8 mouse cellular contexts compared by ENCODE assay signal in genomic region chr8:117256292-117256938, GRCm38 (mm10). TPM values are rescaled to one million over a fixed set of nuclear protein-coding genes. Genes with fewer than 3 reads are reported as not detected.
DNase-seq lines count a peak whose midpoint lies in the region; ATAC-seq and TF ChIP-seq lines count a peak whose summit lies in the region.

No protein-coding gene starts in this region.

- H3K9me3 ChIP-seq in embryonic facial prominence, embryonic 13.5 days, result no peaks in the 10 kb centered on the region
- H3K9me3 ChIP-seq in limb, embryonic 13.5 days, result no peaks in the 10 kb centered on the region
- no peaks in the 10 kb centered on the region for H3K9me3 ChIP-seq in midbrain, embryonic 15.5 days

- H3K27ac ChIP-seq in embryonic facial prominence, embryonic 13.5 days, result peak overlapping the region; percentile 91
- peak overlapping the region; percentile 88 for H3K27ac ChIP-seq in heart, adult 2 months
- peak overlapping the region; percentile 82 for H3K27ac ChIP-seq in limb, embryonic 13.5 days
- H3K27ac ChIP-seq in midbrain, embryonic 15.5 days, result peak overlapping the region; percentile 92

- peak overlapping the region; percentile 82 for H3K4me3 ChIP-seq in embryonic facial prominence, embryonic 13.5 days
- peak overlapping the region; percentile 88 for H3K4me3 ChIP-seq in heart, adult 2 months
- H3K4me3 ChIP-seq in limb, embryonic 13.5 days, result peak overlapping the region; percentile 96
- H3K4me3 ChIP-seq in midbrain, embryonic 15.5 days, result peak overlapping the region; percentile 100

- 0 out of 2 replicates have a peak, but pooled peaks have one; percentile 29 for TF ChIP-seq POLR2A in heart, adult 2 months (IDR thresholded peaks at IDR 0.05; ENCODE audit: insufficient read depth, low read depth, low read length)

- DNase-seq in 3T3-L1 (ENCODE audit: low read depth, low spot score), result peak; percentile 84
- peak; percentile 88 to 95 for DNase-seq in adrenal gland, postnatal 4 days (ENCODE audit: low spot score in 2 of 2)
- DNase-seq in heart, adult 2 months, result peak; percentile 97 to 98
- DNase-seq in kidney, adult 8-10 months, result peak; percentile 92 to 93
- peak; percentile 93 to 96 for DNase-seq in spleen, adult 18-20 months

- H3K36me3 ChIP-seq in embryonic facial prominence, embryonic 13.5 days, result no peaks in the 10 kb centered on the region
- H3K36me3 ChIP-seq in heart, adult 2 months (ENCODE audit: control insufficient read depth, insufficient read depth, low read length), result no peaks in the 10 kb centered on the region
- no peaks in the 10 kb centered on the region for H3K36me3 ChIP-seq in limb, embryonic 13.5 days
- H3K36me3 ChIP-seq in midbrain, embryonic 15.5 days (replicated peaks), result no peaks in the 10 kb centered on the region

- intact Hi-C loops in heart, adult 2 months (cut with DNase I), result loop anchor here (5.0 to 10.0 kb wide), 2 partner anchors 41 to 108 kb away; no protein-coding TSS in a partner anchor

- TF ChIP-seq EP300 in heart, adult 2 months (IDR thresholded peaks at IDR 0.05; ENCODE audit: insufficient read depth, low read depth, low read length), result peak; percentile 27; the same call in 1 of the 2 replicates

- H3K9ac ChIP-seq in embryonic facial prominence, embryonic 13.5 days, result peak overlapping the region; percentile 92
- H3K9ac ChIP-seq in heart, adult 2 months (ENCODE audit: low read depth, low read length), result peak overlapping the region; percentile 94
- peak overlapping the region; percentile 95 for H3K9ac ChIP-seq in limb, embryonic 13.5 days
- peak overlapping the region; percentile 99 for H3K9ac ChIP-seq in midbrain, embryonic 15.5 days

- 0 out of 2 replicates have a peak, but pooled peaks cover 1% of the 10 kb centered on the region for H3K79me2 ChIP-seq in heart, adult 2 months (replicated peaks; ENCODE audit: control insufficient read depth, insufficient read depth, low read length)

- WGBS in embryonic facial prominence, embryonic 13.5 days, result under 1% methylated on average over 48 of the region's 92 CpGs
- 1% methylated on average over 70 of the region's 92 CpGs for WGBS in heart, adult 2 months
- 1% methylated on average over 52 of the region's 92 CpGs for WGBS in limb, embryonic 13.5 days
- under 1% methylated on average over 53 of the region's 92 CpGs for WGBS in midbrain, embryonic 15.5 days

- H3K4me2 ChIP-seq in embryonic facial prominence, embryonic 13.5 days, result peak overlapping the region; percentile 88
- H3K4me2 ChIP-seq in limb, embryonic 13.5 days (replicated peaks), result peak overlapping the region; percentile 89
- peak overlapping the region; percentile 87 for H3K4me2 ChIP-seq in midbrain, embryonic 15.5 days

- no peak for TF ChIP-seq CTCF in heart, adult 2 months (IDR thresholded peaks at IDR 0.05)

- ATAC-seq in embryonic facial prominence, embryonic 13.5 days (ENCODE audit: insufficient number of reproducible peaks, insufficient read depth, low FRiP score, low TSS enrichment, low read depth), result peak; percentile 82
- ATAC-seq in limb, embryonic 13.5 days (ENCODE audit: low FRiP score, low read depth), result peak; percentile 87
- ATAC-seq in midbrain, embryonic 15.5 days (replicated peaks), result peak; percentile 86

- peaks cover 34% of the 10 kb centered on the region for H3K4me1 ChIP-seq in embryonic facial prominence, embryonic 13.5 days
- peaks cover 10% of the 10 kb centered on the region for H3K4me1 ChIP-seq in heart, adult 2 months (ENCODE audit: control insufficient read depth, insufficient read depth, low read length)
- H3K4me1 ChIP-seq in limb, embryonic 13.5 days, result peaks cover 33% of the 10 kb centered on the region
- peaks cover 29% of the 10 kb centered on the region for H3K4me1 ChIP-seq in midbrain, embryonic 15.5 days

- no peaks in the 10 kb centered on the region for H3K27me3 ChIP-seq in embryonic facial prominence, embryonic 13.5 days
- H3K27me3 ChIP-seq in heart, adult 2 months (ENCODE audit: control insufficient read depth, insufficient read depth, low read length), result no peaks in the 10 kb centered on the region
- no peaks in the 10 kb centered on the region for H3K27me3 ChIP-seq in limb, embryonic 13.5 days
- H3K27me3 ChIP-seq in midbrain, embryonic 15.5 days (replicated peaks), result no peaks in the 10 kb centered on the region

RNA-seq across cellular contexts. Expression of gene Cmip, which starts 0.4 kb away (rescaled TPM):
- total RNA-seq in adrenal gland, postnatal 4 days (2021), result 100 to 1,000 TPM; 120 to 133 TPM
- 17.7 and 20.1 TPM in 2 replicates for polyA plus RNA-seq in embryonic facial prominence, embryonic 13.5 days (2015; fragmentation: Nextera tagmentation; extraction: Ambion mirVana)
- 10 to 100 TPM; 20.1 to 20.8 TPM for total RNA-seq in heart, adult 2 months (2021)
- 11.8 and 13.6 TPM in 2 replicates for polyA plus RNA-seq in heart, adult 2 months (2012; rRNA removed)
- polyA plus RNA-seq in limb, embryonic 13.5 days (2015; fragmentation: Nextera tagmentation; extraction: Ambion mirVana), result 13.9 and 14.3 TPM in 2 replicates
- polyA plus RNA-seq in midbrain, embryonic 15.5 days (2015; fragmentation: Nextera tagmentation; extraction: Ambion mirVana), result 188 and 197 TPM in 2 replicates

Comparison
In these comparisons a context has a peak if more than half of its experiments do, and no peak if none do; other contexts are left out.
1. Peak in every context shown above with its lines: DNase-seq, ATAC-seq, H3K4me3 ChIP-seq and H3K27ac ChIP-seq.